Comparison of ENCODE assay signal across 19 mouse cellular contexts in the genomic region with DNA sequence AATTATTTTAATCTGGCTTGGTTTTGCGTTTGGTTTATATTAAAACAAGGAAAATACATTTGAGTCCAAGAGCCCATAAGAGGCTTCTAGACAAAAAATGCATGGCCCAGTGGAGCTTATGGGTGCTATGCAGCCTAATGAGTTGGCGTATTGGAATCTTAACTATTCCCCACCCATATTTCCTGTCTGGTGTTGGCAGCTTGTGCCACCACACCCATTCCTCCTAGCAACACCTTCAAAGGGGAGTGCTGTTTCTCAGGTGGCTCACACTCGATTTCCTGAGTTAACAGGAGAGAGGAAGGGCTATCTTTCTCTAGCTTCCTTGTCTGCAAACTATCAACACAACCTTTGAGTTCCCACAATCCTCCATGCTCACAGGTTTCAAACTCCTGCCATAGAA.
DNase-seq lines count a peak whose midpoint lies in the region; ATAC-seq and TF ChIP-seq lines count a peak whose summit lies in the region.
"Had no signal": no experiment of that assay in that cellular context is flagged by ENCODE, and none has a peak within 500 bp of the region (broad histone marks: within the 10 kb centered on the region; RNA-seq: fewer than 3 reads in every experiment).

No protein-coding gene starts in this region.

- TF ChIP-seq EP300 in lung, postnatal 0 days (IDR thresholded peaks at IDR 0.05), result peak; percentile 45; the same call in 1 of the 2 replicates

- DNase-seq in lung, postnatal 0 days (ENCODE audit: low spot score), result peak; percentile 49
- no peak for DNase-seq in lung, postnatal 4 days
- DNase-seq in ZHBTc4 (ENCODE audit: low read depth, low spot score), result peak; percentile 28
- no peak for DNase-seq in yolk sac, embryonic 10.5 days (ENCODE audit: low spot score)
- DNase-seq: adrenal gland, adult 8-10 months; adrenal gland, postnatal 36 days; cerebellum, adult 2 months; cerebellum, postnatal 10 days; gastrocnemius, postnatal 10 days; heart, postnatal 10 days; heart, postnatal 4 days had no signal

- no peaks in the 10 kb centered on the region for H3K36me3 ChIP-seq in lung, postnatal 0 days (ENCODE audit: insufficient read depth, low read length)
- H3K36me3 ChIP-seq in stomach, embryonic 16.5 days (ENCODE audit: control insufficient read depth, insufficient read depth, low read length), result no peaks in the 10 kb centered on the region
- H3K36me3 ChIP-seq: forebrain, embryonic 12.5 days; heart, embryonic 10.5 days; hindbrain, embryonic 13.5 days had no signal

- H3K9ac ChIP-seq in lung, postnatal 0 days (replicated peaks; ENCODE audit: low read depth), result no peak overlapping the region
- H3K9ac ChIP-seq in stomach, embryonic 16.5 days (ENCODE audit: low read length), result no peak overlapping the region
- H3K9ac ChIP-seq: forebrain, embryonic 12.5 days; hindbrain, embryonic 13.5 days had no signal

- ATAC-seq in lung, postnatal 0 days, result peak; percentile 70
- peak; percentile 73; the same call in 1 of the 2 replicates for ATAC-seq in stomach, embryonic 16.5 days (ENCODE audit: insufficient read depth, low FRiP score)
- no peak for ATAC-seq in CD4-positive, CD25-positive, alpha-beta regulatory T cell, adult 4 months
- ATAC-seq: forebrain, embryonic 16.5 days; Patski had no signal

- H3K27ac ChIP-seq in lung, postnatal 0 days (ENCODE audit: low read length), result no peak overlapping the region
- H3K27ac ChIP-seq in stomach, embryonic 16.5 days (ENCODE audit: low read length), result no peak overlapping the region
- H3K27ac ChIP-seq: forebrain, embryonic 12.5 days; heart, embryonic 10.5 days; hindbrain, embryonic 13.5 days had no signal

- H3K4me3 ChIP-seq in lung, postnatal 0 days (ENCODE audit: low read depth, low read length), result no peak overlapping the region
- H3K4me3 ChIP-seq in stomach, embryonic 16.5 days (replicated peaks; ENCODE audit: low read length), result no peak overlapping the region
- H3K4me3 ChIP-seq: forebrain, embryonic 12.5 days; heart, embryonic 10.5 days; hindbrain, embryonic 13.5 days had no signal

- 35% methylated on average over 3 of the region's 3 CpGs for WGBS in lung, postnatal 0 days
- 62% methylated on average over 3 of the region's 3 CpGs for WGBS in stomach, embryonic 16.5 days

- H3K27me3 ChIP-seq in lung, postnatal 0 days (replicated peaks; ENCODE audit: insufficient read depth, low read length), result no peaks in the 10 kb centered on the region
- no peaks in the 10 kb centered on the region for H3K27me3 ChIP-seq in stomach, embryonic 16.5 days (ENCODE audit: control insufficient read depth, insufficient read depth, low read length)
- H3K27me3 ChIP-seq: CH12.LX; forebrain, embryonic 12.5 days; hindbrain, embryonic 13.5 days; Patski had no signal

- TF ChIP-seq CTCF in lung, postnatal 0 days (IDR thresholded peaks at IDR 0.05), result no peak

- H3K4me1 ChIP-seq in lung, postnatal 0 days (ENCODE audit: insufficient read depth, low read depth, low read length), result no peaks in the 10 kb centered on the region; the same call in 1 of the 2 replicates
- H3K4me1 ChIP-seq in stomach, embryonic 16.5 days (ENCODE audit: control insufficient read depth, insufficient read depth, low read length), result no peaks in the 10 kb centered on the region
- H3K4me1 ChIP-seq: forebrain, embryonic 12.5 days; hindbrain, embryonic 13.5 days had no signal

- H3K4me2 ChIP-seq in lung, postnatal 0 days (replicated peaks; ENCODE audit: low read depth, low read length), result no peak overlapping the region
- H3K4me2 ChIP-seq in stomach, embryonic 16.5 days (ENCODE audit: low read depth, low read length), result no peak overlapping the region
- H3K4me2 ChIP-seq: forebrain, embryonic 12.5 days; hindbrain, embryonic 13.5 days had no signal

- no peaks in the 10 kb centered on the region for H3K9me3 ChIP-seq in lung, postnatal 0 days (ENCODE audit: low read length)
- no peaks in the 10 kb centered on the region for H3K9me3 ChIP-seq in stomach, embryonic 16.5 days (replicated peaks; ENCODE audit: control insufficient read depth, low read length)
- H3K9me3 ChIP-seq: forebrain, embryonic 12.5 days; heart, embryonic 10.5 days; hindbrain, embryonic 13.5 days had no signal

Comparison
In these comparisons a context has a peak if more than half of its experiments do, and no peak if none do; other contexts are left out.
1. DNase-seq: peak in lung, postnatal 0 days (single experiment) and ZHBTc4 (single experiment); none in lung, postnatal 4 days (0 of 2) and yolk sac, embryonic 10.5 days (single experiment).